Mouse (Mus musculus) thymus, adult 2 months (tissue): ENCODE results near the gene Gimap5. TPM values are rescaled to one million over a fixed set of nuclear protein-coding genes. Genes with fewer than 3 reads are reported as not detected.

Experiments
- DNase-seq: peaks from one replicate; pipeline ENCODE4 v3.0.0; 2021
- H3K27ac ChIP-seq: fragments of 200-500 bp; 2 replicates; pipeline ENCODE4 v1.5.1; 2012; ENCODE audit warnings: low read length, control low read depth; ENCODE audit not compliant: control insufficient read depth, insufficient read depth
- H3K27me3 ChIP-seq: fragments of 200-500 bp; 2 replicates; pipeline ENCODE4 v1.6.1; 2012; ENCODE audit warnings: mild to moderate bottlenecking, low read length, moderate library complexity, mixed read lengths; ENCODE audit not compliant: control insufficient read depth, insufficient read depth
- H3K36me3 ChIP-seq: fragments of 200-500 bp; 2 replicates; pipeline ENCODE4 v1.6.1; 2012; ENCODE audit warnings: mild to moderate bottlenecking, low read length, moderate library complexity; ENCODE audit not compliant: control insufficient read depth, insufficient read depth
- H3K4me1 ChIP-seq: fragments of 200-500 bp; replicated peaks from 2 replicates; pipeline ENCODE4 v1.6.1; 2012; ENCODE audit warnings: low read length; ENCODE audit not compliant: control insufficient read depth, insufficient read depth
- H3K4me3 ChIP-seq: fragments of 200-500 bp; 2 replicates; pipeline ENCODE4 v1.5.1; 2012; ENCODE audit warnings: mild to moderate bottlenecking, low read length, control low read depth, moderate library complexity; ENCODE audit not compliant: control insufficient read depth, insufficient read depth
- CTCF ChIP-seq: fragments of 200-500 bp; IDR thresholded peaks from 2 replicates; pipeline ENCODE4 v1.5.1; 2012; ENCODE audit warnings: mild to moderate bottlenecking, control low read depth, low read length, moderate library complexity, borderline replicate concordance; ENCODE audit not compliant: control insufficient read depth, poor library complexity, insufficient read depth; ENCODE audit errors: extremely low read depth
- POLR2A ChIP-seq: fragments of 200-500 bp; IDR thresholded peaks from 2 replicates; pipeline ENCODE4 v1.6.1; 2012; ENCODE audit warnings: mild to moderate bottlenecking, low read length, control low read depth, moderate library complexity; ENCODE audit not compliant: control insufficient read depth, poor library complexity, insufficient read depth; ENCODE audit errors: extremely low read depth
- WGBS: fragments of 180-500 bp; shearing (Covaris S2); methylation state at CpG from one replicate; pipeline ENCODE4 v1.1.7; 2018; 5-methylcytosine and 5-hydroxymethylcytosine counted together
- polyA plus RNA-seq: library from polyadenylated mRNA; depleted of rRNA; stranded (reverse); fragments of >200 nt; gene quantifications from 2 replicates; pipeline ENCODE4 v1.2.3, GENCODE M21; 2012

Gene Gimap5
- polyA plus RNA-seq, 1 experiment: 35.3 TPM

DNA sequence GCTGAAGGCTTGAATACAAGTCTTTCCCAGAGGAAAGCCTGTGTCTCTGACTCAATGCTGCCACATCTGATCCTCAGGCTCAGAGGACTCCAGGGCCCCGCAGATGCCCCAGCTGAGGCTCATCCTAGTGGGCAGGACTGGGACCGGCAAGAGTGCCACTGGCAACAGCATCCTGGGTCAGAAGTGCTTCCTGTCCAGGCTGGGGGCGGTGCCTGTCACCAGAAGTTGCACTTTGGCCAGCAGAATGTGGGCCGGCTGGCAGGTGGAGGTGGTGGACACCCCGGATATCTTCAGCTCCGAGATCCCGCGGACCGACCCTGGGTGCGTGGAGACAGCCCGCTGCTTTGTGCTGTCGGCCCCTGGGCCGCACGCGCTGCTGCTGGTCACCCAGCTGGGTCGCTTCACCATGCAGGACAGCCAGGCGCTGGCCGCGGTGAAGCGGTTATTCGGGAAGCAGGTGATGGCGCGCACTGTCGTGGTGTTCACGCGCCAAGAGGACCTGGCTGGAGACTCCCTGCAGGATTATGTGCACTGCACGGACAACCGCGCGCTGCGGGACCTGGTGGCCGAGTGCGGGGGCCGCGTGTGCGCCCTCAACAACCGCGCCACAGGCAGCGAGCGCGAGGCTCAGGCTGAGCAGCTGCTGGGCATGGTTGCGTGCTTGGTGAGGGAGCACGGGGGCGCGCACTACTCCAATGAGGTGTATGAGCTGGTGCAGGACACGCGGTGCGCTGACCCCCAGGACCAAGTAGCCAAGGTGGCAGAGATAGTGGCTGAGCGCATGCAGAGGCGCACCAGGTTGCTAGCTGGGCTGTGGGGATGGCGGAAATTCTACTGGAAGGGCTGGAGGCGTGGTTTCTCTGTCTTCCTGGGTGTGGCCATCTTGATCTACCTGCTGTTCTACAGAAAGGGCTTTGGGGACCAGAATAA is 3.3 kb upstream of the Gimap5 start:
- Histone ChIP-seq H3K27me3 (no peaks in the 10 kb centered on the region), H3K36me3 (peaks cover 14% of the 10 kb centered on the region), H3K4me3 (no peak overlapping the region), H3K4me1 (peaks cover 42% of the 10 kb centered on the region), H3K27ac (peak overlapping the region; percentile 99; the same call in 1 of the 2 replicates)
- 90% methylated on average over 52 of the region's 52 CpGs for WGBS
- no peak for DNase-seq
- TF ChIP-seq POLR2A (no peak), CTCF (no peak)

DNA sequence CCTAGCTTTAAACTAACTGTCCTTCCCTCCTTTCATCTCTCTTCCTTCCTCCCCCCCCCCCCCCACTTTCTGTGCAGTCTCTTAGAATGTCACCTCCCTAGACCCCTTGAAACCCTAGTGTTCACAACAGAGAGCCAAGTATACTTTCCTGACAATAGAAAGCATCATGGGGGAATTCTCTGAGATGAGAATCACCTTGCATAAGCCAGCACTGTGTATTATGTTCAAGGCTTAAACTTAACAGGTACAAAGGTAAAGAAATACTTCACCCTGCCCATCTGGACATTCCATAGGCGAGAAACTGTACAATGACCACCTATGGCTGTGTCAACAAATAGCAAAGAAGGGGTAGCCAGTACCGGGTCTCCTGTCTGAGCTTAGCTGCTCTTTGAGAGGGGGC is 507 bp upstream of the Gimap5 start:
- DNase-seq: no peak
- Histone ChIP-seq H3K4me3 (peak overlapping the region; percentile 46), H3K27me3 (no peaks in the 10 kb centered on the region), H3K36me3 (peaks cover 14% of the 10 kb centered on the region), H3K4me1 (peaks cover 43% of the 10 kb centered on the region), H3K27ac (peak overlapping the region; percentile 87)
- TF ChIP-seq POLR2A (no peak), CTCF (no peak)
- 22% methylated on average over 2 of the region's 2 CpGs for WGBS

DNA sequence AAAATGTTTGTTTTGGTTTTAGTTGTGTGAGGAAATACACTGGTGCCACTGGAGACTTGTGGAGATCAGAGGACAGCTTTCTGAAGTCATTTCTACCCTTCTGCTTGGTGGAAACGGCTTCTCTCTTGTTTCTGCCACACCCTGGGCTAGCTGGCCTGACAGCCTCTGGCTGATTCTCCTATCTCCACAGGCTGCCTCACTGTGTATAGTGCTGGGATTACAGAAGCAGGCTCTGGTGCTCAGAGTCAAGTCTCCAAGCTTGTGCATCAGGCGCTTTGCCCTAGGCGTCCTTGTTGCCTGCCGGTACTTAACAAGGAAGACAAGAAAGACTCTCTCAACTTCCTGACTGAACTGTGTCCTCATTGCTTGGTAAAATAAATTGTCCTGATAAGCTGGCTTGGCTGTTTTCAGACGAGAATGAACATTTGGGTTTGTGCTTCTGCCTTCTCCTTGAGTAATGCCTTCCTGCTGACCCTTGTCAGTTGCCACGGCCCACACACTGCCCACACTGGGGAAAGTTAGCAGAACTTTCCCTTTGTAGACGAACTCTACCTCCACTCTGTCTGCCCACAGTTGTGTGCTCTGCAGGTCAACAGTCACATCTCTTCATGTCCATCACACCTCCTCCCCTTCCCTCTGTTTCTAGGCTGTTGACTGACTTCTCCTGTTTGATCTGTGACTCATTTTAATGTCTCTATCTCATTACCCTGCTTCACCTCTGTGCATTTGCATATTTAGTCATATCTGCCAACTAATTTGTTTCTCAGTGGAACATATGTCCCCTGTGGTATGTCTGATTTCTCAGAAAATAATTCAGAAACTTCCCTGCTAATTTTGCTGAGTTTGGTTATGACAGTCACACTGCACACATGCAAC is 1.3 kb downstream of the Gimap5 start:
- no peak for TF ChIP-seq CTCF
- TF ChIP-seq POLR2A: no peak
- Histone ChIP-seq H3K27ac (peak overlapping the region; percentile 78), H3K27me3 (no peaks in the 10 kb centered on the region), H3K4me1 (peaks cover 32% of the 10 kb centered on the region), H3K36me3 (peaks cover 8% of the 10 kb centered on the region), H3K4me3 (peak overlapping the region; percentile 49)
- 42% methylated on average over 7 of the region's 7 CpGs for whole genome bisulfite sequencing
- no peak for DNase-seq

DNA sequence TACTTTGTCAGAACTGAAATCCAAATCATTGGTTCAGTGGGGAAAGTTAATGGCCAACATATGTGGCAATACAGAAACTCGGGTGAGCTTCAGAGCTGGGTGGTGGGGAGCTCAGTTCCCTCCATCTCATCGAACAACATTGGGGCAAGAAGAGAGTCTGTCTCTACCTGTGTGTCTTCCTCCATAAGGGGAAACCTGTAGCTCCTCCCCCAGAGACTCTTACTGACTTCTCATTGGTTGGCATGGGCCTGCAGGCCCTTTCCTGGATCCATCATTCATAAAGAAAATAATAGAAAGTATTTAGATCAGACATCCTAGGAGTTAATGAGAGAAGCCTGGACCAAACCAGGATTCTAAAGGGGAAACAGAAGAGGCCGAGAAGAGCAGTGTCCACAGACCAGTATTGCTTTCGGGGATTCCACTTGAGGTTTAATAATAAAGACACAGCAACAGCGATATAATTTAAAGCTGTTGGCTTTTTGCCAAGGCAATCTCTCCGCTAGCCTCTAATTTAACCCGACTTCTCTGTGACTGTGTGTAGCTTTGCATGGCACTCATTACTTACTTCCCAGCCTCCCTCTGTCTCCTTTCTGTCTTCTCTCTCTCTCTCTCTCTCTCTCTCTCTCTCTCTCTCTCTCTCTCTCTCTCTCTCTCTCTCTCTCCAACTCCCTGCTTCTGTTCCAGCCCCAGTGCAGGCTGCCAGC is 17.7 kb downstream of the Gimap5 start:
- TF ChIP-seq POLR2A (no peak), CTCF (no peak)
- Histone ChIP-seq H3K4me3 (no peak overlapping the region), H3K4me1 (peaks cover 5% of the 10 kb centered on the region), H3K27me3 (no peaks in the 10 kb centered on the region), H3K27ac (no peak overlapping the region), H3K36me3 (no peaks in the 10 kb centered on the region)
- WGBS: 78% methylated on average over 7 of the region's 7 CpGs
- DNase-seq: no peak

DNA sequence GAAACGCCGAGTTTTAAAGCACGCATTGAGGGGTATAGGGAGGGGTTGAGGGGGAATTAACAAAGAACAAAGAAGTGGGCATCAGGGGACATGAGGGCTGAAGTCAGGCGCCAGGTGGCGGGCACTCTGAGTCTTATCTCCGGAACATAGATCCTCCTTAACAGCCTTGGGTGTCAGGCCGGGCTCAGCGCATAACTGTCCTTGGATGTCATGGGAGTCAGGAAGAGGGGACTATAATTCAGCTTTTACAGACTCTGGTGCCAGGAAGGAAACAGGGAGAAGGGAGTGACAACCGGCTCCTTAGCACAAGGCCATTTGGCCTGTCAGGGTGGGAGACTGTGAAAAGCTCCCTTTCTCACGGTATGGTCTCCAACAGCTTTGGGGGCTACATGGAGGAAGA is 18.5 kb downstream of the Gimap5 start:
- TF ChIP-seq CTCF (no peak), POLR2A (no peak)
- Histone ChIP-seq H3K27me3 (no peaks in the 10 kb centered on the region), H3K36me3 (no peaks in the 10 kb centered on the region), H3K4me1 (peaks cover 10% of the 10 kb centered on the region), H3K4me3 (no peak overlapping the region), H3K27ac (no peak overlapping the region)
- DNase-seq: no peak
- WGBS: over 99% methylated on average over 10 of the region's 10 CpGs
